Mouse (Mus musculus) neural tube, embryonic 12.5 days (tissue): ENCODE measurements around the gene Pfn2. TPM values are rescaled to one million over a fixed set of nuclear protein-coding genes. Genes with fewer than 3 reads are reported as not detected.
"Not testable (repeated sequence)": the region's sequence is repeated elsewhere in the genome, so short reads cannot be mapped to it uniquely, and the experiment has no call there.

Source experiments
- ATAC-seq: fragments of 200-750 bp; cut with Nextera tagmentation; 2 replicates; pipeline ENCODE4 v1.8.0; 2017; ENCODE audit warnings: low read depth, mild to moderate bottlenecking, moderate TSS enrichment, moderate library complexity; ENCODE audit not compliant: low FRiP score
- H3K27ac ChIP-seq: fragments of 300-500 bp; sonication (generic); 2 replicates; pipeline ENCODE4 v1.5.1; 2016
- H3K27me3 ChIP-seq: fragments of 300-500 bp; sonication (generic); replicated peaks from 2 replicates; pipeline ENCODE4 v1.6.1; 2016; ENCODE audit warnings: mild to moderate bottlenecking
- H3K36me3 ChIP-seq: fragments of 300-500 bp; sonication (generic); 2 replicates; pipeline ENCODE4 v1.6.1; 2016; ENCODE audit warnings: mild to moderate bottlenecking
- H3K4me1 ChIP-seq: fragments of 300-500 bp; sonication (generic); 2 replicates; pipeline ENCODE4 v1.6.1; 2016
- H3K4me2 ChIP-seq: fragments of 300-500 bp; sonication (generic); replicated peaks from 2 replicates; pipeline ENCODE4 v1.6.1; 2016; ENCODE audit warnings: mild to moderate bottlenecking
- H3K4me3 ChIP-seq: fragments of 300-500 bp; sonication (generic); 2 replicates; pipeline ENCODE4 v1.5.1; 2016
- H3K9ac ChIP-seq: fragments of 300-500 bp; sonication (generic); 2 replicates; pipeline ENCODE4 v1.6.1; 2016; ENCODE audit warnings: mild to moderate bottlenecking
- H3K9me3 ChIP-seq: fragments of 300-500 bp; sonication (generic); 2 replicates; pipeline ENCODE4 v1.6.1; 2016; ENCODE audit warnings: mild to moderate bottlenecking
- WGBS: fragments of 180-500 bp; shearing (Covaris S2); methylation state at CpG from one replicate; pipeline ENCODE4 v1.1.7; 2016; 5-methylcytosine and 5-hydroxymethylcytosine counted together
- polyA plus RNA-seq: library from polyadenylated mRNA; unstranded; fragments of >200 nt; fragmentation: Nextera tagmentation; extraction: Ambion mirVana; gene quantifications from 2 replicates; pipeline ENCODE4 v1.2.1, GENCODE M21; 2016

Gene Pfn2
- polyA plus RNA-seq = 363 and 374 TPM in 2 replicates

GRCm38 (mm10) chr3:57847760-57848185, at the start of gene Pfn2:
Pfn2 (minus strand) TSS chr3:57848079.
- Histone ChIP-seq H3K4me1 (peaks cover 8% of the 10 kb centered on the region), H3K9ac (peak within 1 kb of the TSS; percentile 94), H3K27ac (peak within 1 kb of the TSS; percentile 99), H3K4me2 (peak within 1 kb of the TSS; percentile 78), H3K36me3 (peaks cover 13% of the 10 kb centered on the region), H3K27me3 (no peaks in the 10 kb centered on the region), H3K4me3 (peak within 1 kb of the TSS; percentile 95), H3K9me3 (no peaks in the 10 kb centered on the region)
- under 1% methylated on average over 52 of the region's 52 CpGs for WGBS
- ATAC-seq = peak; percentile 90

- no peaks in the 10 kb centered on the region for H3K36me3 ChIP-seq
- no peaks in the 10 kb centered on the region for H3K27me3 ChIP-seq
- H3K4me1 ChIP-seq = no peaks in the 10 kb centered on the region
- peaks cover 5% of the 10 kb centered on the region; the same call in 1 of the 2 replicates for H3K9me3 ChIP-seq
- H3K4me3 ChIP-seq = no peak overlapping the region
- no peak overlapping the region for H3K9ac ChIP-seq
- no peak overlapping the region for H3K27ac ChIP-seq
- H3K4me2 ChIP-seq = no peak overlapping the region
- 81% methylated on average over 3 of the region's 3 CpGs for WGBS
- no peak for ATAC-seq
These were observed 35.1 kb upstream of the Pfn2 start for GRCm38 (mm10) chr3:57882945-57883344.

- H3K36me3 ChIP-seq = peaks cover 19% of the 10 kb centered on the region
- under 1% methylated on average over 82 of the region's 104 CpGs for WGBS
- H3K27me3 ChIP-seq = no peaks in the 10 kb centered on the region
- peak; percentile 84 for ATAC-seq
- peak overlapping the region; percentile 99 for H3K27ac ChIP-seq
- peak overlapping the region; percentile 95 for H3K4me3 ChIP-seq
- H3K9ac ChIP-seq = peak overlapping the region; percentile 94
- H3K4me1 ChIP-seq = peaks cover 8% of the 10 kb centered on the region
- no peaks in the 10 kb centered on the region for H3K9me3 ChIP-seq
- peak overlapping the region; percentile 78 for H3K4me2 ChIP-seq
These were observed 743 bp downstream of the Pfn2 start for GRCm38 (mm10) chr3:57846912-57847759.

GRCm38 (mm10) chr3:57846662-57846911, 1.3 kb downstream of the Pfn2 start:
- Histone ChIP-seq H3K4me1 (peaks cover 8% of the 10 kb centered on the region), H3K4me3 (peak overlapping the region; percentile 95), H3K9me3 (no peaks in the 10 kb centered on the region), H3K27me3 (no peaks in the 10 kb centered on the region), H3K9ac (peak overlapping the region; percentile 94), H3K27ac (peak overlapping the region; percentile 99), H3K36me3 (peaks cover 22% of the 10 kb centered on the region), H3K4me2 (peak overlapping the region; percentile 78)
- WGBS = under 1% methylated on average over 9 of the region's 9 CpGs
- no peak for ATAC-seq

GRCm38 (mm10) chr3:57845786-57846661, 1.9 kb downstream of the Pfn2 start:
- Histone ChIP-seq H3K4me1 (peaks cover 8% of the 10 kb centered on the region), H3K36me3 (peaks cover 22% of the 10 kb centered on the region), H3K27me3 (no peaks in the 10 kb centered on the region), H3K27ac (peak overlapping the region; percentile 99), H3K4me3 (peak overlapping the region; percentile 95), H3K4me2 (peak overlapping the region; percentile 78), H3K9ac (peak overlapping the region; percentile 94), H3K9me3 (no peaks in the 10 kb centered on the region)
- no peak for ATAC-seq
- 9% methylated on average over 11 of the region's 11 CpGs for WGBS

GRCm38 (mm10) chr3:57843775-57844174, 4.1 kb downstream of the Pfn2 start:
- no peak overlapping the region for H3K4me2 ChIP-seq
- no peak overlapping the region for H3K9ac ChIP-seq
- H3K4me1 ChIP-seq = peaks cover 8% of the 10 kb centered on the region
- peaks cover 28% of the 10 kb centered on the region for H3K36me3 ChIP-seq
- H3K9me3 ChIP-seq = no peaks in the 10 kb centered on the region
- H3K27me3 ChIP-seq = no peaks in the 10 kb centered on the region
- H3K27ac ChIP-seq = no peak overlapping the region
- ATAC-seq = no peak
- H3K4me3 ChIP-seq = no peak overlapping the region

GRCm38 (mm10) chr3:57836911-57837310, 11.0 kb downstream of the Pfn2 start:
- no peak overlapping the region for H3K4me3 ChIP-seq
- H3K27ac ChIP-seq = no peak overlapping the region
- H3K4me2 ChIP-seq = no peak overlapping the region
- no peak overlapping the region for H3K9ac ChIP-seq
- no peaks in the 10 kb centered on the region for H3K9me3 ChIP-seq
- no peaks in the 10 kb centered on the region for H3K4me1 ChIP-seq
- peaks cover 18% of the 10 kb centered on the region; the same call in 1 of the 2 replicates for H3K36me3 ChIP-seq
- ATAC-seq = no peak
- 94% methylated on average over 4 of the region's 4 CpGs for WGBS
- H3K27me3 ChIP-seq = no peaks in the 10 kb centered on the region

- H3K9ac ChIP-seq = no peak overlapping the region
- no peak overlapping the region for H3K27ac ChIP-seq
- no peaks in the 10 kb centered on the region for H3K9me3 ChIP-seq
- no peak overlapping the region for H3K4me2 ChIP-seq
- no peaks in the 10 kb centered on the region for H3K4me1 ChIP-seq
- no peak for ATAC-seq
- H3K27me3 ChIP-seq = no peaks in the 10 kb centered on the region
- H3K4me3 ChIP-seq = no peak overlapping the region
- H3K36me3 ChIP-seq = peaks cover 11% of the 10 kb centered on the region; the same call in 1 of the 2 replicates
- WGBS = 93% methylated on average over 11 of the region's 11 CpGs
These were observed 14.3 kb downstream of the Pfn2 start for GRCm38 (mm10) chr3:57833585-57833984.

GRCm38 (mm10) chr3:57825866-57826265, 22.0 kb downstream of the Pfn2 start:
- H3K4me3 ChIP-seq = no peak overlapping the region
- H3K4me1 ChIP-seq = no peaks in the 10 kb centered on the region
- H3K27ac ChIP-seq = no peak overlapping the region
- 0 out of 2 replicates have a peak, but pooled peaks cover 6% of the 10 kb centered on the region for H3K36me3 ChIP-seq
- H3K9me3 ChIP-seq = no peaks in the 10 kb centered on the region
- no peak overlapping the region for H3K9ac ChIP-seq
- H3K4me2 ChIP-seq = no peak overlapping the region
- WGBS = 84% methylated on average over 3 of the region's 3 CpGs
- ATAC-seq = no peak
- H3K27me3 ChIP-seq = no peaks in the 10 kb centered on the region

GRCm38 (mm10) chr3:57815447-57815846, 32.4 kb downstream of the Pfn2 start:
- Histone ChIP-seq H3K27me3 (no peaks in the 10 kb centered on the region), H3K9me3 (no peaks in the 10 kb centered on the region), H3K4me2 (no peak overlapping the region), H3K36me3 (no peaks in the 10 kb centered on the region), H3K4me3 (no peak overlapping the region), H3K4me1 (no peaks in the 10 kb centered on the region), H3K9ac (no peak overlapping the region), H3K27ac (no peak overlapping the region)
- WGBS = 87% methylated on average over 6 of the region's 6 CpGs
- ATAC-seq = no peak

GRCm38 (mm10) chr3:57795071-57795470, 52.8 kb downstream of the Pfn2 start:
- H3K4me2 ChIP-seq, H3K9ac ChIP-seq, H3K36me3 ChIP-seq, ATAC-seq, H3K4me3 ChIP-seq, H3K27ac ChIP-seq, H3K4me1 ChIP-seq, H3K9me3 ChIP-seq, H3K27me3 ChIP-seq: not testable (repeated sequence)
- 86% methylated on average over 6 of the region's 6 CpGs for WGBS
